Mouse (Mus musculus) left cerebral cortex, adult 2 months (tissue): Measurements from ENCODE around the gene Strap. TPM values are rescaled to one million over a fixed set of nuclear protein-coding genes. Genes with fewer than 3 reads are reported as not detected.

Experiments
- DNase-seq, 2 experiments: peaks; one replicate each; pipeline ENCODE4 v3.0.0; 2021 to 2022; ENCODE audit warnings: low spot score in 2 of 2, mixed read lengths in 1 of 2; ENCODE audit errors: extremely low spot score in 1 of 2
- H3K27ac ChIP-seq: fragments of 200-600 bp; 2 replicates; pipeline ENCODE4 v1.8.1; 2022
- H3K4me3 ChIP-seq: fragments of 200-600 bp; 2 replicates; pipeline ENCODE4 v1.8.1; 2022
- CTCF ChIP-seq: fragments of 200-600 bp; IDR thresholded peaks from 2 replicates; pipeline ENCODE4 v1.8.1; 2022; ENCODE audit warnings: antibody characterized with exemption, mild to moderate bottlenecking, moderate library complexity
- intact Hi-C: fragments of 180-260 bp; cut with DNase I; formaldehyde crosslinking; loops from one replicate; pipeline ENCODE4 v1.15.1; 2025
- total RNA-seq, 2 experiments: library from RNA; stranded (reverse); gene quantifications; 2 replicates each; pipeline ENCODE4 v1.2.3; 2021

Strap gene
- total RNA-seq, 2 experiments from 2014 or later, result 105 to 115 TPM

- no peak for TF ChIP-seq CTCF
- DNase-seq, result no peak
- Histone ChIP-seq H3K4me3 (peak overlapping the region; percentile 99), H3K27ac (peak overlapping the region; percentile 70; the same call in 1 of the 2 replicates)
- intact Hi-C loops, result no loop called here
Observed at GRCm38 (mm10) chr6:137735671-137736238, 877 bp downstream of the Strap start.

- intact Hi-C loops, result no loop called here
- no peak for DNase-seq
- TF ChIP-seq CTCF, result no peak
- Histone ChIP-seq H3K27ac (no peak overlapping the region), H3K4me3 (no peak overlapping the region)
Observed at GRCm38 (mm10) chr6:137740972-137741371, 6.1 kb downstream of the Strap start.

GRCm38 (mm10) chr6:137744700-137745099 lies 9.8 kb downstream of the Strap start:
- DNase-seq, result no peak
- no peak for TF ChIP-seq CTCF
- Histone ChIP-seq H3K4me3 (no peak overlapping the region), H3K27ac (no peak overlapping the region)
- intact Hi-C loops, result no loop called here

DNA sequence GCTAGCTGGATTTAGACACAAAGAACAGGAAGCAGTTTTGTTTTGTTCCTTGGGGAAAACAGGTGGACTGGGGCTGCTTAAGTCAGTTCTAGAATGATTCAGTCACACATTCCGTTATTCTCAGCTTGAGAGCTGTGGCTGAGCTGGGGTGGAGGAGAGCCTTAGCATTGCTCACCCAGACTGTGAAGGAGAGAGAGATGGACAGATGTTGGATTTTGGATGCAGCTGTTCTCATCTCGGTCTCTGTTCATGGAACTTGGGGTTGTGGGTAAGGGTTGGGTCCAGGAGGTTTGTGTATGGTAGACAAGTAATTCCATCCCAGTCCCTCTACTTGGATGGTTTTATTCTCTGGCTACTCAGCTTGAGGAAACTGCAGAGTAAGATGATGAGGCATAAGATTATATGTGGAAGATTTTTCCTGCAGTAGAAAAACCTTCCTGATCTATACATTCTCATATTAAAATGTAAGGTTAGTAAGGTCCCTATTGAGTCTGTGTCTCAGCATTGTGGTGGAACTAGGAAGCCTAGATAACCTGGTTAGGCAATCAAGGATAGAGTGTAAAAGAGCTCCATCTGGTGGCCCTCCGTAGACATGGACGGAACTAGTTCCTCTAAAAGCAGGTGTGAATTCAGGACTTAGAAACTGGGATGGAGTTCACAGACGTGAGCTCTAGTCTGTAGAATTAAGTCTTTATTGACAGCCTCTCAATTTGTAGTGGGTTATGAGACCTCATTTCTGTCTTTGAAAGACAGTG lies 12.5 kb downstream of the Strap start:
- H3K4me3 ChIP-seq, result no peak overlapping the region
- H3K27ac ChIP-seq, result no peak overlapping the region
- intact Hi-C loops, result no loop called here
- TF ChIP-seq CTCF, result peak; percentile 62
- no peak for DNase-seq

DNA sequence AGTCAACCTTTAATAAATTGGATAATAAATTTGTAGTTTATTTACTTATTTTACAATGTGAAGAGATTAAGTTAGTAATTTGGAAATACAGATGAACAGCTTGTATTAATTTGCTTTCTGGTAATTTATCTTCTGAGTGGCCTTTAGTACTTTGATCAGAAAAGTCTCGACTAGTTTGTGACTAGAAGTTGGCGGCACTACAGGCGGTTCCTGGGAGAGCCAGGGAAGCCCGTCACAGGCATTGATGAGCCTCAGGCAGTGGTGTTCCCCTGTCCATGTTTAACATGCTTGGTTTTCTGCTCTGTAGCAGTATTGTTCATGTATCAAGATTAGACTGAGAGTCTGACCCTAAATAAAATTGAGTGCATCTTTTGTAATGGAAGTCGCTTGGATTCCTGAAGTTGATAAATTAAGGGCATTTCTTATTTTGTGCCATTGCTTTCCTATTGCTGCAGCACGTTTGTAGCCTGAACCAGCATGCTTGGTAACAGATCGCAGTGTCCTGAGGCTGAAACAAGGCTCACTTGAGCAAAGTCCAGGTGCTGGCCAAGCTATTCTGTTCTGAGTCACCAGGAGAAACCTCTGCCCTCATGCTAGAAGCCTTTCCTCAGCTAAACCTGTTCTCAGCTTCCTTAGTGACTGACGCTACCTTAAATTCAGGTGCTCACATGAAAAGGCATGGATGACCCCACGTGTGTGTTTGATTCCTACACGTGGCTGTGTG lies 16.8 kb downstream of the Strap start:
- no peak overlapping the region for H3K27ac ChIP-seq
- no peak overlapping the region for H3K4me3 ChIP-seq
- no peak for TF ChIP-seq CTCF
- DNase-seq, result no peak
- intact Hi-C loops, result loop anchor here (10.0 kb wide), 1 partner anchor 1823 kb away; no protein-coding TSS in a partner anchor

- Histone ChIP-seq H3K4me3 (no peak overlapping the region), H3K27ac (no peak overlapping the region)
- DNase-seq, result no peak
- intact Hi-C loops, result loop anchor here (10.0 kb wide), 1 partner anchor 1823 kb away; no protein-coding TSS in a partner anchor
- TF ChIP-seq CTCF, result no peak
Observed at GRCm38 (mm10) chr6:137752275-137752655, 17.4 kb downstream of the Strap start.

GRCm38 (mm10) chr6:137754056-137754856 lies 19.4 kb downstream of the Strap start, which contains the start of gene Dera:
Dera (plus strand) TSS chr6:137754546.
- TF ChIP-seq CTCF, result no peak
- peak; percentile 51 to 59 for DNase-seq
- H3K27ac ChIP-seq, result no peak within 1 kb of the TSS
- H3K4me3 ChIP-seq, result peak within 1 kb of the TSS; percentile 66
- intact Hi-C loops, result loop anchor here (10.0 kb wide), 1 partner anchor 1821 kb away; no protein-coding TSS in a partner anchor

GRCm38 (mm10) chr6:137754857-137755232 lies 20.0 kb downstream of the Strap start:
- H3K27ac ChIP-seq, result no peak overlapping the region
- H3K4me3 ChIP-seq, result peak overlapping the region; percentile 66
- intact Hi-C loops, result loop anchor here (5.0 to 10.0 kb wide), 3 partner anchors 117 to 1820 kb away; no protein-coding TSS in a partner anchor
- no peak for DNase-seq
- TF ChIP-seq CTCF, result no peak

DNA sequence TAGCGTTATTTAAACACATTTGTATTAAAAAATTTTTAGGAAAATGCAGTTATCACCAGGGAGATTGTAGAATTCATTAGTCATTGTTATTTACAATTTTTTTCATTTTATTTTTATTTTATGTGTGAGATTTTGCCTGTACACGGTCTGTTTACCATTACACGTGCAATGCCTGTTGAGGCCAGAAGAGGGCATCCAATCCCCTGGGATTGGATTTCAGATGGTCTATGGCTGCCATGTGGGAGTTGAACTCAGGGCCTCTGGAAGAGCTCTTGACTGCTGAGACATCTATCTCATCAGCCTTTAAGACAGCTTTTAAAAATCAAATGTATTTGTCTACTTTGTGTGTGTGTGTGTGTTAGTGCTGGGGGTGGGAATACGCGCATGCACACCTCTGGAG lies 21.4 kb downstream of the Strap start:
- DNase-seq, result no peak
- intact Hi-C loops, result loop anchor here (5.0 to 10.0 kb wide), 3 partner anchors 116 to 1818 kb away; no protein-coding TSS in a partner anchor
- Histone ChIP-seq H3K4me3 (no peak overlapping the region), H3K27ac (no peak overlapping the region)
- peak; percentile 81 for TF ChIP-seq CTCF

DNA sequence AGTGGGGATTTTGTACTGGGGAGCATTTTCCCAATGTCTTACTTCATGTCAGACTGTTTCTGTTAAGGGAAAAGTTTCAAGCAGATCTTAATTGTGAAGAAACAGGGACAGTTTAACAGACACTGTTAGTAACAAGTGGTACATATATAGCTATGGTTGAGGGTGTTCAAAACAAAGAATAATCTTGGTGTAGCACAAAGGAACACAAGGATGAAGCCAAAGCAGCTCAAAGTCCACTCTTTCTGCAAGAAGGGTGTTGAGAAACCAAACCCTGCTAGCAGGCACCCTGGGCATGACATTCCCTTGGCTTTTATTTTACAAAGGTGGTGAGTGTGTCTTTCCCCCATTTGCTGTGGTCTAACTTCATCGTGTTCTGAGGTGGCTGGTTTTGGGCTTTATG lies 23.0 kb downstream of the Strap start:
- DNase-seq, result no peak
- intact Hi-C loops, result loop anchor here (5.0 to 10.0 kb wide), 3 partner anchors 114 to 1817 kb away; no protein-coding TSS in a partner anchor
- no peak overlapping the region for H3K27ac ChIP-seq
- H3K4me3 ChIP-seq, result no peak overlapping the region
- no peak for TF ChIP-seq CTCF

DNA sequence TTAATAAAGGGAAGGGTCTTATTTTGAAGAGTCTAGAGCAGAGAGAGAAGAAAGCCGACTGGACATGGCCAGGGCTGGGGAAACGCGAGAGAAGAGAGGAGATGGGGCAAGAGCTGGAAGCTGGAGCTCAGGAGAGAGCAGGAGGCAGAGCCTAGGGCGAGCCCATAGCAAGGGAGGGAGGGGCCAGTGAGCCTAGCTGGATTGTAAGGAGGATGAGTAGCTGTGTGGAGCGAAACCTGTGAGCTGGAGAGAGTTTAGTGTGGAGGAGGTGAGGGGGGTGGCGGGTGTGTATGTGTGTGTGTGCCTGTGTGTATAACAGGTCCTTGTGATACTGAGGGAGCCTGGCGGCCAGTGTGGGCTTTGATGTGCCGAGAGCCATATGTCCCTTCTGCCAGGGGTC lies 24.8 kb downstream of the Strap start:
- no peak overlapping the region for H3K27ac ChIP-seq
- no peak overlapping the region for H3K4me3 ChIP-seq
- no peak for DNase-seq
- TF ChIP-seq CTCF, result no peak
- intact Hi-C loops, result loop anchor here (5.0 to 10.0 kb wide), 3 partner anchors 113 to 1815 kb away; no protein-coding TSS in a partner anchor
